Mouse (Mus musculus) heart, embryonic 14.5 days (tissue): Measurements from ENCODE around the gene Tmem246. TPM values are rescaled to one million over a fixed set of nuclear protein-coding genes. Genes with fewer than 3 reads are reported as not detected.
A peak's percentile ranks its signal among the peaks of the same experiment; 100 is the strongest.

Experiments used
- ATAC-seq: fragments of 200-750 bp; cut with Nextera tagmentation; 2 replicates; pipeline ENCODE4 v1.8.0; 2017; ENCODE audit warnings: low read depth, moderate TSS enrichment; ENCODE audit not compliant: insufficient number of reproducible peaks, insufficient read depth, low FRiP score
- H3K27ac ChIP-seq, 2 experiments: fragments of 200-500 bp in 1 of 2; fragments of 300-500 bp in 1 of 2; sonication (generic) in 1 of 2; replicated peaks in 1 of 2; 2 replicates each; pipeline ENCODE4 v1.5.1; 2012 to 2014; ENCODE audit warnings: low read depth in 2 of 2, low read length in 2 of 2, control low read depth in 1 of 2, mild to moderate bottlenecking in 1 of 2, mixed read lengths in 1 of 2; ENCODE audit not compliant: control insufficient read depth in 1 of 2, insufficient read depth in 1 of 2
- H3K27me3 ChIP-seq: fragments of 300-500 bp; sonication (generic); 2 replicates; pipeline ENCODE4 v1.6.1; 2014; ENCODE audit warnings: mild to moderate bottlenecking, low read length, control low read depth; ENCODE audit not compliant: control insufficient read depth, insufficient read depth
- H3K36me3 ChIP-seq: fragments of 300-500 bp; sonication (generic); 2 replicates; pipeline ENCODE4 v1.6.1; 2014; ENCODE audit warnings: mild to moderate bottlenecking, control low read depth, low read length, mixed read lengths; ENCODE audit not compliant: control insufficient read depth, insufficient read depth
- H3K4me1 ChIP-seq, 2 experiments: fragments of 200-500 bp in 1 of 2; fragments of 300-500 bp in 1 of 2; sonication (generic) in 1 of 2; 2 replicates each; pipeline ENCODE4 v1.6.1; 2012 to 2014; ENCODE audit warnings: low read length in 2 of 2, control low read depth in 1 of 2, mixed read lengths in 1 of 2; ENCODE audit not compliant: control insufficient read depth in 2 of 2, insufficient read depth in 2 of 2
- H3K4me2 ChIP-seq: fragments of 300-500 bp; sonication (generic); 2 replicates; pipeline ENCODE4 v1.6.1; 2014; ENCODE audit warnings: mild to moderate bottlenecking, low read length
- H3K4me3 ChIP-seq, 2 experiments: fragments of 200-500 bp in 1 of 2; fragments of 300-500 bp in 1 of 2; sonication (generic) in 1 of 2; 2 replicates each; pipeline ENCODE4 v1.5.1; 2012 to 2014; ENCODE audit warnings: low read length in 2 of 2, mild to moderate bottlenecking in 2 of 2, control low read depth in 1 of 2, low read depth in 1 of 2, moderate library complexity in 1 of 2; ENCODE audit not compliant: control insufficient read depth in 1 of 2, insufficient read depth in 1 of 2
- H3K9ac ChIP-seq: fragments of 300-500 bp; sonication (generic); 2 replicates; pipeline ENCODE4 v1.6.1; 2014; ENCODE audit warnings: mild to moderate bottlenecking, low read length
- H3K9me3 ChIP-seq: fragments of 300-500 bp; sonication (generic); 2 replicates; pipeline ENCODE4 v1.6.1; 2016; ENCODE audit warnings: low read length, control low read depth; ENCODE audit not compliant: control insufficient read depth
- WGBS: fragments of 180-500 bp; shearing (Covaris S2); extraction: QIAGEN DNeasy Blood & Tissue Kit; methylation state at CpG from one replicate; pipeline ENCODE4 v1.1.7; 2014; 5-methylcytosine and 5-hydroxymethylcytosine counted together
- polyA plus RNA-seq: library from polyadenylated mRNA; unstranded; fragments of >200 nt; fragmentation: Nextera tagmentation; extraction: Ambion mirVana; gene quantifications from 2 replicates; pipeline ENCODE4 v1.2.1, GENCODE M21; 2014

Gene Tmem246
- polyA plus RNA-seq, 1 experiment from 2014 or later: 55.4 TPM

- WGBS: 81% methylated on average over 7 of the region's 7 CpGs
- Histone ChIP-seq H3K36me3 (no peaks in the 10 kb centered on the region), H3K9ac (no peak overlapping the region), H3K4me3 (no peak overlapping the region), H3K9me3 (no peaks in the 10 kb centered on the region), H3K4me2 (no peak overlapping the region), H3K4me1 (no peaks in the 10 kb centered on the region), H3K27me3 (no peaks in the 10 kb centered on the region), H3K27ac (no peak overlapping the region)
- no peak for ATAC-seq
Measured at GRCm38 (mm10) chr4:49547544-49548219, 50.0 kb downstream of the Tmem246 start.

DNA sequence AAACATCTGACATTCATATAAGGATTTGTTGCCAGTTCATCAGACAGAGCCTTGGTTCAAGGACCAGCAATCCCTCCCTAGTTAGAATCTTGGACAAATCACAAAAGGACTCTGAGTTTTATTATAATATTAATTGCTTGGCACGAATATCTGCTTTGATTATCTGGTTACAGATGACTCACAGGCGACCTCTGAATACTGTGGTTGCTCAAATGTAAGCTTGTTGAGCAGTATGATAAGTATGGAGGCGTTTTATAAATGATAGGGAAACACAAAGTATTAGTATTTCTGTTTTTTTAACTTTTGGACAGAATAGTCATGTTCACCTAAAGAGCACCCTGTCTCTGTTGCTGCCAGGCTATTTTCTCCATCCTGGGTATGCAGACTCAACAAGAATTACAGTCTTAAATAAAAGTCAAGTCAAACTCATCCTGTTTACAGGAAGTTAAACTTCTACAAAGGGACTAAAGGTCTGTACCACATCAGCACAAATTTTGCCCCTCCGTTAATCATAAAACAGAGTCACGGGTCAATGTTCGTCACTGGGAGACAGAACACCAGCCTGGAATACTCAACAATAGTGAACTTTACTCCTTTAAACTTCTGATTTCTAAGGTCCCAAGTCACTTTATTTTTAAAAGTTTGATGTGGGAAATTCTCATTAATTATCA is 50.7 kb downstream of the Tmem246 start:
- Histone ChIP-seq H3K9me3 (no peaks in the 10 kb centered on the region), H3K4me2 (no peak overlapping the region), H3K9ac (no peak overlapping the region), H3K27ac (no peak overlapping the region), H3K4me1 (no peaks in the 10 kb centered on the region), H3K27me3 (no peaks in the 10 kb centered on the region), H3K36me3 (no peaks in the 10 kb centered on the region), H3K4me3 (no peak overlapping the region)
- whole genome bisulfite sequencing: 64% methylated on average over 6 of the region's 6 CpGs
- ATAC-seq: no peak

- no peaks in the 10 kb centered on the region for H3K27me3 ChIP-seq
- H3K4me3 ChIP-seq: no peak overlapping the region
- H3K9me3 ChIP-seq: no peaks in the 10 kb centered on the region
- 87% methylated on average over 2 of the region's 2 CpGs for WGBS
- H3K27ac ChIP-seq: no peak overlapping the region
- H3K9ac ChIP-seq: no peak overlapping the region
- H3K4me2 ChIP-seq: no peak overlapping the region
- peaks cover under 1 to 3% of the 10 kb centered on the region in 2 experiments; a peak in 2 of 4 replicates for H3K4me1 ChIP-seq
- ATAC-seq: no peak
- H3K36me3 ChIP-seq: no peaks in the 10 kb centered on the region
Measured at GRCm38 (mm10) chr4:49546026-49546425, 51.6 kb downstream of the Tmem246 start.

DNA sequence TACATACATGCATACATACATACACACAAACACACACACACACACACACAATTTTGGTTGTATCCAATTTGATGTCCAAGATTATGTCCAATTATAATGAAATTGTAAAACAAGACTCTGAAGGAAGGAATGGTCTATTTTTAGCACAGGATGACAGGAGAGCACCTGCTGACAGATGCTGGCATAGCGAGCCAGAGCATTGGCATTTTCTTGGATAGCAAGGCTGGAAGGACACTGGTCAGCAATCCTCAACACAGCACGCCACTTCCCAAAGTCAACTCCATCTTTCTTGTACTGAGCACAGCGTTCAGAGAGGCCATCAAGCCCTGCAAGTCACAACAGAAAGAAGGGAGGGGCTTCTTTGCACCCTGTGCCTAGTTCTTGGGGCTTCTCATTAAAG is 56.7 kb downstream of the Tmem246 start:
- Histone ChIP-seq H3K9ac (no peak overlapping the region), H3K27me3 (no peaks in the 10 kb centered on the region), H3K27ac (no peak overlapping the region), H3K4me1 (peaks cover 2 to 17% of the 10 kb centered on the region in 2 experiments; a peak in 2 of 4 replicates), H3K4me3 (no peak overlapping the region), H3K4me2 (no peak overlapping the region), H3K9me3 (no peaks in the 10 kb centered on the region), H3K36me3 (no peaks in the 10 kb centered on the region)
- WGBS: 46% methylated on average over 3 of the region's 3 CpGs
- ATAC-seq: no peak

DNA sequence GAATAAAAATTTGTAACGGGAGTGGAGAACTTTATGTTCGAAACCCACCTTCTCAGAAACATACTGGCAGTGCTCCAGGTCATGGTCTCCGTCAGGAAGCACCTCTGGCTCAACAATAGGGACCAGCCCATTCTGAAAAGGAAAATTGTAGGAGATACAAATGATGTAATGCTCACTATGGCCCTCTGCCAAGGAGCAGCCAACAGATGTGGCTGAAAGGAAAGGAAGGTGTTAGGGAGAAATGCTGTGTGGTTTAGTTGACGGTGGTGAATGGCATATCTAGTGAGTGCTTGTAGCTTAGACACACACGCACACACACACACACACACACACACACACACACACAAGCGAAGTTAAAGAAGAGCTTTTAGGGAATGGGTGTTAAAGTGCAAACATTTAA is 58.0 kb downstream of the Tmem246 start:
- 21% methylated on average over 6 of the region's 6 CpGs for WGBS
- Histone ChIP-seq H3K27me3 (no peaks in the 10 kb centered on the region), H3K27ac (no peak overlapping the region), H3K4me1 (peaks cover 2 to 17% of the 10 kb centered on the region in 2 experiments; a peak in 2 of 4 replicates), H3K4me3 (no peak overlapping the region), H3K36me3 (no peaks in the 10 kb centered on the region), H3K9ac (no peak overlapping the region), H3K4me2 (no peak overlapping the region), H3K9me3 (no peaks in the 10 kb centered on the region)
- peak; percentile 54 for ATAC-seq

- peaks cover 7% of the 10 kb centered on the region; the same call in 1 of the 2 replicates for H3K36me3 ChIP-seq
- H3K4me2 ChIP-seq: no peak overlapping the region
- ATAC-seq: no peak
- H3K4me3 ChIP-seq: no peak overlapping the region
- no peak overlapping the region for H3K9ac ChIP-seq
- no peaks in the 10 kb centered on the region for H3K27me3 ChIP-seq
- H3K9me3 ChIP-seq: no peaks in the 10 kb centered on the region
- H3K27ac ChIP-seq: no peak overlapping the region
- H3K4me1 ChIP-seq: peaks cover 2 to 17% of the 10 kb centered on the region in 2 experiments; a peak in 2 of 4 replicates
- 69% methylated on average over 4 of the region's 4 CpGs for WGBS
Measured at GRCm38 (mm10) chr4:49536671-49537070, 61.0 kb downstream of the Tmem246 start.

DNA sequence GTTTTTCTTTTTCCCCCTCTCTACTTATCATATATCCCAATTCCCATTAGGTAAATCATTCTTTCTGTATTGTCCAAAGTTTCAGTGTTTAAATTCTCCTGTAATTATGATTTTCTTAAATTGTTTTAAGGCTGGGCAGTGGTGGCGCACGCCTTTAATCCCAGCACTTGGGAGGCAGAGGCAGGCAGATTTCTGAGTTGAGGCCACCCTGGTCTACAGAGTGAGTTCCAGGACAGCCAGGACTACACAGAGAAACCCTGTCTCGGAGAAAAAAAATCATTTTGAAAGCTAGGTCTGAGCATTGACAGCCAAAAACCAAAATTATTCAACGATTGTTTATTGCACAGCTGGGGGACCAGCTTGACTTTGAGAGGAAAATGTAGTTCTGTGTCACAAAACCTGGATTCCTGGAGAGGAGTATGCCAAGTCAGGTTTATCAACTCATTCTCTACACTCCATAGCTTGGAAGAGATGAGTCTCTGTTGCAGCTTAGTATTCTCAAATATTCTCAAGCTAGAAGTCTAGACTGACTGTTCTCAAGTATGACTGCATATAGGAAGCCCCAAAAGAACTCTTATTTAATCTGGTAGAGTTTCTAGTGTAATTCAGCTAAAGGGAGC is 61.9 kb downstream of the Tmem246 start:
- H3K4me2 ChIP-seq: no peak overlapping the region
- peaks cover 0 to 11% of the 10 kb centered on the region in 2 experiments; a peak in 1 of 4 replicates for H3K4me1 ChIP-seq
- H3K9ac ChIP-seq: no peak overlapping the region
- ATAC-seq: no peak
- H3K9me3 ChIP-seq: peaks cover 2% of the 10 kb centered on the region
- 91% methylated on average over 4 of the region's 4 CpGs for WGBS
- H3K27ac ChIP-seq: no peak overlapping the region
- H3K27me3 ChIP-seq: no peaks in the 10 kb centered on the region
- no peak overlapping the region for H3K4me3 ChIP-seq
- H3K36me3 ChIP-seq: peaks cover 11% of the 10 kb centered on the region
